ENCODE assay signal across 11 mouse cellular contexts in the genomic region with DNA sequence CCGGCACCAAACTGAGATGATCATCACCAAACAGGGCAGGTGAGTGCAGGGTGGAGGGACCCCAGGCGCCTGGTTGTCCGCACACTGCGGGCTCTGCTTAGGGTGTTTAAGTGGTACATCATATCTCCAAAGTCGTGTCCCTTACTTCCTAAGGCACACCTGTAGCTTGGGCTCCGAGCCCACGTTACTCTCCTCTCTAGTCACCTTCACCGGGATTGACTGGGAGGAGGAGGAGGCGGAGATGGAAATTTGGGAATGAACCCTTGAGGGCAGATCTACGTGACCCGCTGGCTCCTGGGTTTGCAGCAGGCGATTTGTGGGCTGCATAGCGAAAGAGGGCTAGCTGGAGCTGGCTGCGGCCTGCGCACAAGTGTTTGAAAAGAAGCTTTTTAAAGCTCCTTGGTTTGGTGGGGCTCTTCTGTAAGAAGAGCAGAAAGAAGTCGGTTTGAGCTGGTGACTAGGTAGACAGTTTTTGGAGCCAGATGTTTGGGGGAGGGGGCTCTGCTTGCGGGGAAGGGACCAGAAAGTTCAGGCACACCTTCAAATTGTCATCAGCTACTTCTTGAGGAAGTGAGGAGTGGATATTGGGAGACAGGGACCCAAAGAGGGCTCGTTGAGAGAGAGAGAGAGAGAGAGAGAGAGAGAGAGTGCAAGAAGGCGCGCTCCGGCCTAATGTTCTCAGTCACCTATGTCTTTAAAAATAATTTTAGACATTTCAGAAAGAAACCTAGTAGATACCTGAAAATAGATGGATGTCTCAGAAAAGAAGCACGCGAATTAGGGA. TPM values are rescaled to one million over a fixed set of nuclear protein-coding genes. Genes with fewer than 3 reads are reported as not detected.
DNase-seq lines count a peak whose midpoint lies in the region; ATAC-seq and TF ChIP-seq lines count a peak whose summit lies in the region.
"Had no signal": no experiment of that assay in that cellular context is flagged by ENCODE, and none has a peak within 500 bp of the region (broad histone marks: within the 10 kb centered on the region; RNA-seq: fewer than 3 reads in every experiment).

No protein-coding gene starts in this region.

- no peak for DNase-seq in lung, embryonic 14.5 days
- DNase-seq in lung, postnatal 4 days = no peak
- DNase-seq in right cerebral cortex, postnatal 25 days = no peak
- DNase-seq in c-Kit-positive CD71-positive TER-119-positive erythroid progenitor cells, embryonic 14.5 days (ENCODE audit: low spot score) = no peak
- no peak for DNase-seq in spleen, postnatal 14 days (ENCODE audit: low spot score in 2 of 2)
- DNase-seq: right cerebral cortex, adult 18-20 months had no signal

- H3K4me3 ChIP-seq in lung, embryonic 14.5 days (ENCODE audit: low read depth, low read length) = peak overlapping the region; percentile 44
- H3K4me3 ChIP-seq in forebrain, embryonic 13.5 days = peak overlapping the region; percentile 56
- peak overlapping the region; percentile 43 for H3K4me3 ChIP-seq in limb, embryonic 12.5 days (replicated peaks)
- peak overlapping the region; percentile 29 for H3K4me3 ChIP-seq in olfactory bulb, adult 2 months (ENCODE audit: insufficient read depth, low read depth, low read length)

- no peak overlapping the region for H3K9ac ChIP-seq in lung, embryonic 14.5 days
- H3K9ac ChIP-seq in forebrain, embryonic 13.5 days = peak overlapping the region; percentile 73
- peak overlapping the region; percentile 47; the same call in 1 of the 2 replicates for H3K9ac ChIP-seq in limb, embryonic 12.5 days (replicated peaks)

- H3K27ac ChIP-seq in lung, embryonic 14.5 days (ENCODE audit: low read depth) = no peak overlapping the region
- H3K27ac ChIP-seq in forebrain, embryonic 13.5 days = peak overlapping the region; percentile 74
- no peak overlapping the region for H3K27ac ChIP-seq in limb, embryonic 12.5 days
- H3K27ac ChIP-seq in olfactory bulb, adult 2 months (ENCODE audit: insufficient read depth, low read depth, low read length) = no peak overlapping the region
- H3K27ac ChIP-seq: heart, adult 2 months had no signal

- no peaks in the 10 kb centered on the region for H3K9me3 ChIP-seq in lung, embryonic 14.5 days (ENCODE audit: low read depth, low read length)
- no peaks in the 10 kb centered on the region for H3K9me3 ChIP-seq in forebrain, embryonic 13.5 days (replicated peaks)
- H3K9me3 ChIP-seq in limb, embryonic 12.5 days = no peaks in the 10 kb centered on the region

- peak overlapping the region; percentile 72; the same call in 1 of the 2 replicates for H3K4me2 ChIP-seq in lung, embryonic 14.5 days
- peak overlapping the region; percentile 68 for H3K4me2 ChIP-seq in forebrain, embryonic 13.5 days
- peak overlapping the region; percentile 61 for H3K4me2 ChIP-seq in limb, embryonic 12.5 days

- peaks cover 99% of the 10 kb centered on the region for H3K27me3 ChIP-seq in lung, embryonic 14.5 days (ENCODE audit: insufficient read depth, low read length)
- peaks cover 92% of the 10 kb centered on the region for H3K27me3 ChIP-seq in forebrain, embryonic 13.5 days
- peaks cover 94% of the 10 kb centered on the region for H3K27me3 ChIP-seq in limb, embryonic 12.5 days

- no peaks in the 10 kb centered on the region for H3K4me1 ChIP-seq in lung, embryonic 14.5 days (ENCODE audit: insufficient read depth)
- peaks cover 46% of the 10 kb centered on the region for H3K4me1 ChIP-seq in forebrain, embryonic 13.5 days
- H3K4me1 ChIP-seq in limb, embryonic 12.5 days (replicated peaks) = peaks cover 30% of the 10 kb centered on the region
- peaks cover 26% of the 10 kb centered on the region for H3K4me1 ChIP-seq in olfactory bulb, adult 2 months (ENCODE audit: control insufficient read depth, insufficient read depth, low read length)

- no peak for ATAC-seq in lung, embryonic 14.5 days (ENCODE audit: insufficient read depth)
- no peak for ATAC-seq in forebrain, embryonic 13.5 days
- no peak for ATAC-seq in limb, embryonic 12.5 days (ENCODE audit: insufficient number of reproducible peaks, insufficient read depth, low FRiP score, low TSS enrichment, low read depth)

- 5% methylated on average over 23 of the region's 23 CpGs for WGBS in lung, embryonic 14.5 days
- 7% methylated on average over 23 of the region's 23 CpGs for WGBS in forebrain, embryonic 13.5 days
- WGBS in limb, embryonic 12.5 days = 2% methylated on average over 23 of the region's 23 CpGs
- WGBS in olfactory bulb, adult 2 months = 34% methylated on average over 23 of the region's 23 CpGs

- H3K36me3 ChIP-seq in lung, embryonic 14.5 days (ENCODE audit: insufficient read depth) = no peaks in the 10 kb centered on the region
- H3K36me3 ChIP-seq in forebrain, embryonic 13.5 days (ENCODE audit: poor library complexity, severe bottlenecking) = no peaks in the 10 kb centered on the region
- no peaks in the 10 kb centered on the region for H3K36me3 ChIP-seq in limb, embryonic 12.5 days

- no peak for TF ChIP-seq POLR2A in olfactory bulb, adult 2 months (IDR thresholded peaks at IDR 0.05; ENCODE audit: insufficient read depth, low read depth, low read length)

- no peak for TF ChIP-seq CTCF in lung, embryonic 14.5 days (IDR thresholded peaks at IDR 0.05; ENCODE audit: low read depth)
- no peak for TF ChIP-seq CTCF in olfactory bulb, adult 2 months (IDR thresholded peaks at IDR 0.05; ENCODE audit: insufficient read depth, low read depth, low read length)

RNA-seq across cellular contexts. Expression of a gene that starts 1.7 kb away (rescaled TPM):
- not detected in 2 replicates for polyA plus RNA-seq in lung, embryonic 14.5 days (2014; fragmentation: Nextera tagmentation; extraction: Ambion mirVana)
- 24.4 and 30.7 TPM in 2 replicates for polyA plus RNA-seq in forebrain, embryonic 13.5 days (2015; fragmentation: Nextera tagmentation; extraction: Ambion mirVana)
- 0.75 and 2.1 TPM in 2 replicates for polyA plus RNA-seq in limb, embryonic 12.5 days (2016; fragmentation: Nextera tagmentation; extraction: Ambion mirVana)
- polyA plus RNA-seq in olfactory bulb, adult 2 months (2012; ENCODE audit: insufficient read depth, insufficient read length, low replicate concordance, missing spikeins) = not detected in 2 replicates
- polyA plus RNA-seq: liver, embryonic 16.5 days had no signal

RNA-seq across cellular contexts. Expression of a gene that starts 26.4 kb away (rescaled TPM):
- polyA plus RNA-seq in lung, embryonic 14.5 days (2014; fragmentation: Nextera tagmentation; extraction: Ambion mirVana) = 44.1 and 53.3 TPM in 2 replicates
- 54.3 and 56.1 TPM in 2 replicates for polyA plus RNA-seq in forebrain, embryonic 13.5 days (2015; fragmentation: Nextera tagmentation; extraction: Ambion mirVana)
- polyA plus RNA-seq in limb, embryonic 12.5 days (2016; fragmentation: Nextera tagmentation; extraction: Ambion mirVana) = 62.4 and 68.5 TPM in 2 replicates
- 302 TPM in 1 of 2 replicates, not detected in the other for polyA plus RNA-seq in olfactory bulb, adult 2 months (2012; ENCODE audit: insufficient read depth, insufficient read length, low replicate concordance, missing spikeins)
